Mouse (Mus musculus): ENCODE measurements around the gene Bud13.

Gene Bud13

DNA sequence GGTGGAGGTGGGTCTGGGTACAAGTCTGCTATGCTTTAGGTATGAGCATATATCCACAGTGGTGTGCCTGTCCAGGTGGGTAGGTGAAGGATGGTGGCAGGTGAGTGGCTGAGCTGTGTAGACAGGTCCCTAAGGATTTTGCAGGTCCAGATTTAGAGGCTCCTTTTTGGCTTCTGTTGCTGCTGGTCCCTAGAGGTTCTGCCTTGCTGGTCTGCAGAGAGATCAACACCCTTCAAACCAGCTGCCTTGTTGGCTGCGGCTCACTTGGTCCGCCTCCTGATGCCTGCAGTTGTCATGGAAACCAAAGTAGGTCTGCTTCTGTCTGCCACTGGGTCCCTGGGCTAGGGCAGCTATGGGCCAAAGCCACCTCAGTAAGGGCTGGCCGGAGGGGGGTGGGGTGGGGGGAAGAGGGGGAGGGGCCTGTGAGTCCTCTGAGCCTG, 55.1 kb downstream of the Bud13 start:
- DNase-seq (ENCODE audit: low spot score) = no peak

GRCm38 (mm10) chr9:46338384-46338783, 55.6 kb downstream of the Bud13 start:
- DNase-seq (ENCODE audit: low spot score) = no peak

GRCm38 (mm10) chr9:46339051-46339652, 56.3 kb downstream of the Bud13 start:
- DNase-seq (ENCODE audit: low spot score) = no peak

DNA sequence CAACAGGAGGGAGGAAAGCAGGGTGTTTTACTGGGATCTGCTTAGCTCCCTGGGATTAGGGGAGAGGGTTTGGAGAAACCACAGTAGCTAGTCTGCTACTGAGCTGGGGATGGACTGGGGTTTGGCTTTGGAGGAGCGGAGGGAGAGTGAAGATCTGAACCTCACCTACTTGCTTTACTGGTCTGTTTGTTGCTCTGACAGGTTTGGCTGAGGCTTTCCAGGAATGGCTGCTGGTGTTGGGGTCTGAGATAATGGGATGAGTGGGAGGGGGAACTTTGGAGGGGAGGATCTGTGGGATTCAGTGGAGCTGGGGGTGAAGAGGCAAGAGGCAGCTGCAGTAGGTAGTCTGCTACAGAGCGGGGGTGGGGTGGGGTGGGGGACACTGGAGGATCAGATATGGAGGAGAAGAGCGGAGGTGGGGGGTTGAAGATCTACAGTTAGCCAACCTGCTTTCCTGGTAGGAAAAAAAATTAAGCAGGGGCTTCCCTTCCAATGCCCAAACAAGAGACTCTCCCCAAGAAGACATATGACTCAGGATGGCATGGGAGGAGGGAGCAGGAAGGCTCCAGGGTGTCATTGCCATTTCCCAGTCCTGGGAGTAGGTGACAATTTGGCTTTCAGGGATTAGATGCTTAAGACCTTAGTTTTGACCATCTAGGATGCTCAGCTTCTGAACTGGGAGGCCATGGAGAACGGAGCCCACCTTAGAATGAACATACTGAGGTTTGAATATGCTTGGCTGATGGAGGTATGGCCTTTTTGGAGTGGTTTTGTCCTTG, 63.3 kb downstream of the Bud13 start:
- DNase-seq (ENCODE audit: low spot score) = no peak

Data from urinary bladder, postnatal 10 days (tissue).